Comparison of ENCODE assay signal across 8 mouse cellular contexts in genomic region chr3:84154721-84155141, GRCm38 (mm10). TPM values are rescaled to one million over a fixed set of nuclear protein-coding genes. Genes with fewer than 3 reads are reported as not detected.
DNase-seq lines count a peak whose midpoint lies in the region; ATAC-seq and TF ChIP-seq lines count a peak whose summit lies in the region.

No protein-coding gene starts in this region.

- no peak overlapping the region for H3K9ac ChIP-seq in kidney, postnatal 0 days (ENCODE audit: low read depth, low read length)
- no peak overlapping the region; the same call in 1 of the 2 replicates for H3K9ac ChIP-seq in embryonic facial prominence, embryonic 14.5 days (ENCODE audit: low read depth, low read length)
- H3K9ac ChIP-seq in neural tube, embryonic 13.5 days = no peak overlapping the region

- no peak for TF ChIP-seq POLR2A in kidney, adult 2 months (IDR thresholded peaks at IDR 0.05; ENCODE audit: low read depth, low read length)

- H3K4me1 ChIP-seq in kidney, postnatal 0 days (replicated peaks; ENCODE audit: insufficient read depth, low read length) = no peaks in the 10 kb centered on the region; the same call in 1 of the 2 replicates
- no peaks in the 10 kb centered on the region for H3K4me1 ChIP-seq in kidney, adult 2 months (ENCODE audit: control insufficient read depth, insufficient read depth, low read length)
- H3K4me1 ChIP-seq in embryonic facial prominence, embryonic 14.5 days (ENCODE audit: control insufficient read depth, insufficient read depth, low read length) = 0 out of 2 replicates have a peak, but pooled peaks cover 12% of the 10 kb centered on the region
- H3K4me1 ChIP-seq in limb, embryonic 10.5 days = peaks cover 39% of the 10 kb centered on the region
- peaks cover 21% of the 10 kb centered on the region for H3K4me1 ChIP-seq in neural tube, embryonic 13.5 days (replicated peaks)

- 0 out of 2 replicates have a peak, but pooled peaks cover 3% of the 10 kb centered on the region for H3K9me3 ChIP-seq in kidney, postnatal 0 days (replicated peaks; ENCODE audit: low read length)
- H3K9me3 ChIP-seq in embryonic facial prominence, embryonic 14.5 days (ENCODE audit: control insufficient read depth, low read length) = 0 out of 2 replicates have a peak, but pooled peaks cover 2% of the 10 kb centered on the region
- no peaks in the 10 kb centered on the region for H3K9me3 ChIP-seq in limb, embryonic 10.5 days (replicated peaks)
- H3K9me3 ChIP-seq in neural tube, embryonic 13.5 days = no peaks in the 10 kb centered on the region

- H3K4me3 ChIP-seq in kidney, postnatal 0 days (replicated peaks; ENCODE audit: low read depth, low read length) = peak overlapping the region; percentile 54; the same call in 1 of the 2 replicates
- H3K4me3 ChIP-seq in kidney, adult 2 months (ENCODE audit: insufficient read depth, low read depth, low read length) = no peak overlapping the region
- H3K4me3 ChIP-seq in embryonic facial prominence, embryonic 14.5 days (ENCODE audit: low read depth, low read length) = peak overlapping the region; percentile 63
- H3K4me3 ChIP-seq in limb, embryonic 10.5 days = peak overlapping the region; percentile 56
- 0 out of 2 replicates have a peak overlapping the region, but pooled peaks have one; percentile 52 for H3K4me3 ChIP-seq in neural tube, embryonic 13.5 days

- H3K4me2 ChIP-seq in kidney, postnatal 0 days (ENCODE audit: low read length) = peak overlapping the region; percentile 97
- peak overlapping the region; percentile 97 for H3K4me2 ChIP-seq in embryonic facial prominence, embryonic 14.5 days (ENCODE audit: low read depth, low read length)
- peak overlapping the region; percentile 96 for H3K4me2 ChIP-seq in neural tube, embryonic 13.5 days

- H3K27me3 ChIP-seq in kidney, postnatal 0 days (ENCODE audit: insufficient read depth, low read length) = no peaks in the 10 kb centered on the region
- H3K27me3 ChIP-seq in kidney, adult 2 months (replicated peaks; ENCODE audit: control insufficient read depth, insufficient read depth, low read length) = no peaks in the 10 kb centered on the region
- no peaks in the 10 kb centered on the region for H3K27me3 ChIP-seq in embryonic facial prominence, embryonic 14.5 days (replicated peaks; ENCODE audit: control insufficient read depth, insufficient read depth, low read length)
- no peaks in the 10 kb centered on the region for H3K27me3 ChIP-seq in limb, embryonic 10.5 days (ENCODE audit: low read depth, poor library complexity, severe bottlenecking)
- no peaks in the 10 kb centered on the region for H3K27me3 ChIP-seq in neural tube, embryonic 13.5 days

- H3K36me3 ChIP-seq in kidney, postnatal 0 days (ENCODE audit: insufficient read depth, low read length) = 0 out of 2 replicates have a peak, but pooled peaks cover 1% of the 10 kb centered on the region
- H3K36me3 ChIP-seq in kidney, adult 2 months (ENCODE audit: control insufficient read depth, insufficient read depth, low read length) = no peaks in the 10 kb centered on the region
- H3K36me3 ChIP-seq in embryonic facial prominence, embryonic 14.5 days (ENCODE audit: control insufficient read depth, insufficient read depth, low read length) = 0 out of 2 replicates have a peak, but pooled peaks cover 5% of the 10 kb centered on the region
- peaks cover 2% of the 10 kb centered on the region; the same call in 1 of the 2 replicates for H3K36me3 ChIP-seq in limb, embryonic 10.5 days
- H3K36me3 ChIP-seq in neural tube, embryonic 13.5 days = peaks cover 13% of the 10 kb centered on the region

- TF ChIP-seq CTCF in kidney, postnatal 0 days (IDR thresholded peaks at IDR 0.05; ENCODE audit: low read depth) = no peak
- no peak for TF ChIP-seq CTCF in kidney, adult 2 months (conservative IDR thresholded peaks at IDR 0.05; ENCODE audit: insufficient read depth, insufficient read length, low read depth, low read length)

- no peak for ATAC-seq in kidney, postnatal 0 days (replicated peaks; ENCODE audit: low FRiP score, low read depth)
- ATAC-seq in embryonic facial prominence, embryonic 14.5 days (ENCODE audit: low read depth) = no peak
- ATAC-seq in neural tube, embryonic 13.5 days (ENCODE audit: low read depth) = no peak

- H3K27ac ChIP-seq in kidney, postnatal 0 days = no peak overlapping the region
- H3K27ac ChIP-seq in kidney, adult 2 months (ENCODE audit: insufficient read depth, low read depth, low read length) = no peak overlapping the region
- H3K27ac ChIP-seq in embryonic facial prominence, embryonic 14.5 days (replicated peaks; ENCODE audit: low read depth, low read length) = no peak overlapping the region
- peak overlapping the region; percentile 95 for H3K27ac ChIP-seq in limb, embryonic 10.5 days
- H3K27ac ChIP-seq in neural tube, embryonic 13.5 days (replicated peaks) = no peak overlapping the region

- peak; percentile 26 for DNase-seq in kidney, postnatal 0 days (ENCODE audit: low spot score)
- DNase-seq in kidney, adult 2 months = no peak
- peak; percentile 14 for DNase-seq in embryonic facial prominence, embryonic 14.5 days (ENCODE audit: low spot score)
- DNase-seq in limb, embryonic 10.5 days (ENCODE audit: low spot score) = peak; percentile 34
- no peak for DNase-seq in spleen, adult 18-20 months
- DNase-seq in gastrocnemius, postnatal 25 days = no peak
- no peak for DNase-seq in right cerebral cortex, adult 2 months (ENCODE audit: low spot score in 2 of 2)

- 7% methylated on average over 12 of the region's 12 CpGs for WGBS in kidney, postnatal 0 days
- 23% methylated on average over 12 of the region's 12 CpGs for WGBS in kidney, adult 2 months
- WGBS in embryonic facial prominence, embryonic 14.5 days = 12% methylated on average over 12 of the region's 12 CpGs
- 3% methylated on average over 12 of the region's 12 CpGs for WGBS in limb, embryonic 10.5 days
- 5% methylated on average over 12 of the region's 12 CpGs for WGBS in neural tube, embryonic 13.5 days

RNA-seq across cellular contexts. Expression of gene Mnd1, which starts 0.9 kb away (rescaled TPM):
- polyA plus RNA-seq in kidney, postnatal 0 days (2015; fragmentation: Nextera tagmentation; extraction: Ambion mirVana) = 15.3 and 17.2 TPM in 2 replicates
- 0.54 and 0.72 TPM in 2 replicates for polyA plus RNA-seq in kidney, adult 2 months (2012; rRNA removed)
- polyA plus RNA-seq in embryonic facial prominence, embryonic 14.5 days (2014; fragmentation: Nextera tagmentation; extraction: Ambion mirVana) = 11.5 and 11.8 TPM in 2 replicates
- 17.4 and 21.0 TPM in 2 replicates for polyA plus RNA-seq in limb, embryonic 10.5 days (2016; fragmentation: Nextera tagmentation; extraction: Ambion mirVana)
- 2.2 and 2.8 TPM in 2 replicates for polyA plus RNA-seq in neural tube, embryonic 13.5 days (2015; fragmentation: Nextera tagmentation; extraction: Ambion mirVana)
- 1 to 10 TPM; 2.1 to 3.3 TPM for total RNA-seq in gastrocnemius, postnatal 25 days (2021)

RNA-seq across cellular contexts. Expression of gene Gm6525, which starts 19.2 kb away (rescaled TPM):
- 0.43 and 0.66 TPM in 2 replicates for polyA plus RNA-seq in kidney, postnatal 0 days (2015; fragmentation: Nextera tagmentation; extraction: Ambion mirVana)
- not detected in 2 replicates for polyA plus RNA-seq in kidney, adult 2 months (2012; rRNA removed)
- polyA plus RNA-seq in embryonic facial prominence, embryonic 14.5 days (2014; fragmentation: Nextera tagmentation; extraction: Ambion mirVana) = 0.50 and 0.60 TPM in 2 replicates
- polyA plus RNA-seq in limb, embryonic 10.5 days (2016; fragmentation: Nextera tagmentation; extraction: Ambion mirVana) = 0.58 and 0.60 TPM in 2 replicates
- polyA plus RNA-seq in neural tube, embryonic 13.5 days (2015; fragmentation: Nextera tagmentation; extraction: Ambion mirVana) = 2.0 and 3.5 TPM in 2 replicates
- total RNA-seq in gastrocnemius, postnatal 25 days (2021) = not detected

Comparison
In these comparisons a context has a peak if more than half of its experiments do, and no peak if none do; other contexts are left out.
1. DNase-seq: peak in kidney, postnatal 0 days (single experiment), embryonic facial prominence, embryonic 14.5 days (single experiment) and limb, embryonic 10.5 days (single experiment); none in kidney, adult 2 months (single experiment), spleen, adult 18-20 months (0 of 2), gastrocnemius, postnatal 25 days (single experiment) and right cerebral cortex, adult 2 months (0 of 2).
2. Peak in every context shown above with its lines, with median percentiles within 50 percentile points of each other: H3K4me2 ChIP-seq.